In the genomic region with DNA sequence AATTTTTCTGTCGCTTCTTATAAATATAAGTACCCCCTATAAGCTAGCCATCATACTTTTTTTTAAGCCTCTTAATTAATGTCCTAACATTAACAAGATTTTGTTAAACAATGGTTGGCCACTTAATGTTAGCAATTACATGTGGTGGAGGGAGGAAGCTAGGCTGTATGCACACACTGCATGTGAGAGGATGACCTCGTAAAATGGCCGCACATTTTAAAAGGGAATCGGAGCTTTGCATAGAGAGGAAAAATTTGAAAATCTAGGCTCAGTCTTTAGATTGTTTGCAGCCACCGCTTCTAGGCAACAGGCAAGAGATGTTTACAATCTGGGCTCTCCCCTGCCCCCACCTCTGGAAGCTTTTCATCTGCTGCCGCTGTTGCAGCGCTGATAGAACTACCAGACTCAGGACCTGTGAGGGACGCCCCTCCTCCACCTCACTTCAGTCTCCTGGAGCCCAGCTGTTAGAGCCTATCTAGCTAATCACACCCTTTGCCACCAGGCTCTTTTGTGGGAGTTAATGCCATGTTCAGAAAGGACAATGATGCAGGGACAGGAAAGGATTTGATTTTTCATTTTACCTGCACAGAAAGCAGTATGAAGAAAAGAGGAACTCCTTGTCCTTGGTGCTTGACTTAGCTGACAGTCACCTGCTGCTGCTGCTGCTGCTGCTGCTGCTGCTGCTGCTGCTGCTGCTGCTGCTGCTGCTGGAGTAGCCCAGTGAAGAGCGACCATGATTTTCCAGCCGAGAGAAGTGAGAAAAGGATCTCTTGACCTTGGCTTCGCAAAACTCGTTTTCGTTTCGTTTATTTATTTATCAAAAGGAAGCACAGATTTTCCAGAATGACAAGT, we compare ENCODE assay signal across 8 mouse cellular contexts.
DNase-seq lines count a peak whose midpoint lies in the region; ATAC-seq and TF ChIP-seq lines count a peak whose summit lies in the region.

No protein-coding gene starts in this region.

- H3K4me2 ChIP-seq in forebrain, embryonic 12.5 days: peak overlapping the region; percentile 46
- H3K4me2 ChIP-seq in midbrain, embryonic 12.5 days (replicated peaks): peak overlapping the region; percentile 51
- H3K4me2 ChIP-seq in stomach, embryonic 16.5 days (ENCODE audit: low read depth, low read length): peak overlapping the region; percentile 58

- no peaks in the 10 kb centered on the region for H3K36me3 ChIP-seq in kidney, adult 2 months (ENCODE audit: control insufficient read depth, insufficient read depth, low read length)
- H3K36me3 ChIP-seq in forebrain, embryonic 12.5 days (replicated peaks): no peaks in the 10 kb centered on the region
- no peaks in the 10 kb centered on the region for H3K36me3 ChIP-seq in hindbrain, embryonic 10.5 days
- no peaks in the 10 kb centered on the region for H3K36me3 ChIP-seq in midbrain, embryonic 12.5 days
- no peaks in the 10 kb centered on the region for H3K36me3 ChIP-seq in stomach, embryonic 16.5 days (ENCODE audit: control insufficient read depth, insufficient read depth, low read length)

- intact Hi-C loops in left cerebral cortex, postnatal 36 days (cut with DNase I): no loop called here

- WGBS in kidney, adult 2 months: 20% methylated on average over 14 of the region's 14 CpGs
- 9% methylated on average over 14 of the region's 14 CpGs for WGBS in forebrain, embryonic 12.5 days
- 20% methylated on average over 14 of the region's 14 CpGs for WGBS in hindbrain, embryonic 10.5 days
- 13% methylated on average over 14 of the region's 14 CpGs for WGBS in midbrain, embryonic 12.5 days
- 13% methylated on average over 14 of the region's 14 CpGs for WGBS in stomach, embryonic 16.5 days

- no peak overlapping the region for H3K9ac ChIP-seq in forebrain, embryonic 12.5 days
- 0 out of 2 replicates have a peak overlapping the region, but pooled peaks have one; percentile 5 for H3K9ac ChIP-seq in midbrain, embryonic 12.5 days (replicated peaks)
- H3K9ac ChIP-seq in stomach, embryonic 16.5 days (ENCODE audit: low read length): peak overlapping the region; percentile 52

- no peaks in the 10 kb centered on the region for H3K27me3 ChIP-seq in kidney, adult 2 months (replicated peaks; ENCODE audit: control insufficient read depth, insufficient read depth, low read length)
- no peaks in the 10 kb centered on the region for H3K27me3 ChIP-seq in forebrain, embryonic 12.5 days
- no peaks in the 10 kb centered on the region for H3K27me3 ChIP-seq in hindbrain, embryonic 10.5 days (ENCODE audit: insufficient read depth, poor library complexity, severe bottlenecking)
- H3K27me3 ChIP-seq in midbrain, embryonic 12.5 days: no peaks in the 10 kb centered on the region
- H3K27me3 ChIP-seq in stomach, embryonic 16.5 days (ENCODE audit: control insufficient read depth, insufficient read depth, low read length): no peaks in the 10 kb centered on the region

- H3K9me3 ChIP-seq in forebrain, embryonic 12.5 days: no peaks in the 10 kb centered on the region
- no peaks in the 10 kb centered on the region for H3K9me3 ChIP-seq in hindbrain, embryonic 10.5 days
- H3K9me3 ChIP-seq in midbrain, embryonic 12.5 days: no peaks in the 10 kb centered on the region
- H3K9me3 ChIP-seq in stomach, embryonic 16.5 days (replicated peaks; ENCODE audit: control insufficient read depth, low read length): no peaks in the 10 kb centered on the region

- peak; percentile 39 to 53 for DNase-seq in kidney, postnatal 4 days
- DNase-seq in kidney, adult 2 months: no peak
- peak; percentile 65 for DNase-seq in hindbrain, embryonic 10.5 days (ENCODE audit: low spot score)
- peak; percentile 37 to 38 for DNase-seq in left cerebral cortex, postnatal 36 days (ENCODE audit: low spot score in 2 of 2)
- no peak for DNase-seq in c-Kit-positive CD71-positive TER-119-positive erythroid progenitor cells, embryonic 14.5 days (ENCODE audit: low spot score)

- TF ChIP-seq CTCF in kidney, adult 2 months (conservative IDR thresholded peaks at IDR 0.05; ENCODE audit: insufficient read depth, insufficient read length, low read depth, low read length): no peak

- H3K27ac ChIP-seq in kidney, adult 2 months (ENCODE audit: insufficient read depth, low read depth, low read length): no peak overlapping the region
- H3K27ac ChIP-seq in forebrain, embryonic 12.5 days: peak overlapping the region; percentile 83
- H3K27ac ChIP-seq in hindbrain, embryonic 10.5 days: peak overlapping the region; percentile 80
- H3K27ac ChIP-seq in midbrain, embryonic 12.5 days (replicated peaks): peak overlapping the region; percentile 75
- 0 out of 2 replicates have a peak overlapping the region, but pooled peaks have one; percentile 19 for H3K27ac ChIP-seq in stomach, embryonic 16.5 days (ENCODE audit: low read length)

- no peak overlapping the region for H3K4me3 ChIP-seq in kidney, adult 2 months (ENCODE audit: insufficient read depth, low read depth, low read length)
- peak overlapping the region; percentile 21 for H3K4me3 ChIP-seq in forebrain, embryonic 12.5 days (replicated peaks)
- peak overlapping the region; percentile 45 for H3K4me3 ChIP-seq in hindbrain, embryonic 10.5 days
- peak overlapping the region; percentile 36 for H3K4me3 ChIP-seq in midbrain, embryonic 12.5 days
- H3K4me3 ChIP-seq in stomach, embryonic 16.5 days (replicated peaks; ENCODE audit: low read length): peak overlapping the region; percentile 37

- TF ChIP-seq POLR2A in kidney, adult 2 months (IDR thresholded peaks at IDR 0.05; ENCODE audit: low read depth, low read length): no peak

- H3K4me1 ChIP-seq in kidney, adult 2 months (ENCODE audit: control insufficient read depth, insufficient read depth, low read length): no peaks in the 10 kb centered on the region
- H3K4me1 ChIP-seq in forebrain, embryonic 12.5 days: peaks cover 19% of the 10 kb centered on the region
- H3K4me1 ChIP-seq in hindbrain, embryonic 10.5 days (replicated peaks): peaks cover 12% of the 10 kb centered on the region
- H3K4me1 ChIP-seq in midbrain, embryonic 12.5 days: peaks cover 21% of the 10 kb centered on the region
- peaks cover 7% of the 10 kb centered on the region; the same call in 1 of the 2 replicates for H3K4me1 ChIP-seq in stomach, embryonic 16.5 days (ENCODE audit: control insufficient read depth, insufficient read depth, low read length)

- peak; percentile 96 for ATAC-seq in forebrain, embryonic 12.5 days (ENCODE audit: low FRiP score)
- ATAC-seq in midbrain, embryonic 12.5 days (ENCODE audit: low FRiP score, low read depth): peak; percentile 95
- peak; percentile 83; the same call in 1 of the 2 replicates for ATAC-seq in stomach, embryonic 16.5 days (ENCODE audit: insufficient read depth, low FRiP score)

Comparison
In these comparisons a context has a peak if more than half of its experiments do, and no peak if none do; other contexts are left out.
1. DNase-seq: peak in kidney, postnatal 4 days (2 of 2), hindbrain, embryonic 10.5 days (single experiment) and left cerebral cortex, postnatal 36 days (2 of 2); none in kidney, adult 2 months (single experiment) and c-Kit-positive CD71-positive TER-119-positive erythroid progenitor cells, embryonic 14.5 days (single experiment).
2. Peak in every context shown above with its lines, with median percentiles within 50 percentile points of each other: ATAC-seq and H3K4me2 ChIP-seq.